Mouse (Mus musculus): ENCODE measurements around the gene Cnnm2.

GRCm38 (mm10) chr19:46863236-46863927 lies 102.0 kb downstream of the Cnnm2 start:
- no peak for TF ChIP-seq EP300 (IDR thresholded peaks at IDR 0.05)
- TF ChIP-seq CTCF (IDR thresholded peaks at IDR 0.05), result 0 out of 2 replicates have a peak, but pooled peaks have one; percentile 4
